In the genomic region with DNA sequence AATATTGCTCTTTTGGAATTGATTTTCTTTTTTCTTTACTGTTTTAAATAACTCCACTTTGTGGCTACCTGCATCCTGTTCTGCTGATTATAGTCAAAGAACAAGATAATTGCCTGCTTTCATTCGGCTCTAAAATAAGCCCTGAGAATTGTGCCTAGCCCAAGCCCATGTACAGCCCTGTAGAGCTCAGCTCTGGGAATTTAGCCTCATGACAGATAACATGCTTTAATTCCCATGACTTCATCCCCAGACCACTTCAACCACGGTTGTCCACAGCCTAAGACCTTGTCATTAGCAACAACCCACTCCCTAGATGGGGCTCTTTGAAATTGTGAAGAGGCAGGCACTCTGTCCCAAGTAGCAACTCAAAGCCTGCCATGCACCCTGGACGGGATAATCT, we compare ENCODE assay signal across 17 mouse cellular contexts. TPM values are rescaled to one million over a fixed set of nuclear protein-coding genes. Genes with fewer than 3 reads are reported as not detected.
DNase-seq lines count a peak whose midpoint lies in the region; ATAC-seq and TF ChIP-seq lines count a peak whose summit lies in the region.
"Had no signal": no experiment of that assay in that cellular context is flagged by ENCODE, and none has a peak within 500 bp of the region (broad histone marks: within the 10 kb centered on the region; RNA-seq: fewer than 3 reads in every experiment).

No protein-coding gene starts in this region.

- no peaks in the 10 kb centered on the region for H3K36me3 ChIP-seq in heart, embryonic 13.5 days
- no peaks in the 10 kb centered on the region for H3K36me3 ChIP-seq in forebrain, embryonic 11.5 days (ENCODE audit: control insufficient read depth, insufficient read depth, low read length)
- no peaks in the 10 kb centered on the region for H3K36me3 ChIP-seq in hindbrain, embryonic 11.5 days (ENCODE audit: control insufficient read depth, insufficient read depth, low read length)
- no peaks in the 10 kb centered on the region for H3K36me3 ChIP-seq in midbrain, embryonic 15.5 days (replicated peaks)
- H3K36me3 ChIP-seq in liver, postnatal 0 days (replicated peaks; ENCODE audit: insufficient read depth, low read length): no peaks in the 10 kb centered on the region
- no peaks in the 10 kb centered on the region for H3K36me3 ChIP-seq in stomach, postnatal 0 days (ENCODE audit: control insufficient read depth, insufficient read depth, low read length)
- H3K36me3 ChIP-seq: limb, embryonic 15.5 days; lung, embryonic 15.5 days had no signal

- TF ChIP-seq CTCF in liver, postnatal 0 days (IDR thresholded peaks at IDR 0.05; ENCODE audit: low read depth): no peak
- TF ChIP-seq CTCF in stomach, postnatal 0 days (IDR thresholded peaks at IDR 0.05; ENCODE audit: low read depth): no peak

- H3K9me3 ChIP-seq in heart, embryonic 13.5 days: no peaks in the 10 kb centered on the region
- no peaks in the 10 kb centered on the region for H3K9me3 ChIP-seq in forebrain, embryonic 11.5 days (ENCODE audit: control insufficient read depth, low read length)
- H3K9me3 ChIP-seq in hindbrain, embryonic 11.5 days (ENCODE audit: control insufficient read depth, low read length): no peaks in the 10 kb centered on the region
- no peaks in the 10 kb centered on the region for H3K9me3 ChIP-seq in midbrain, embryonic 15.5 days
- H3K9me3 ChIP-seq in liver, postnatal 0 days (ENCODE audit: low read length): no peaks in the 10 kb centered on the region
- no peaks in the 10 kb centered on the region for H3K9me3 ChIP-seq in stomach, postnatal 0 days (ENCODE audit: control insufficient read depth, low read length)
- H3K9me3 ChIP-seq: limb, embryonic 15.5 days; lung, embryonic 15.5 days had no signal

- DNase-seq in heart, adult 8-10 months (ENCODE audit: low spot score): no peak
- no peak for DNase-seq in forebrain, embryonic 11.5 days (ENCODE audit: low spot score)
- no peak for DNase-seq in hindbrain, embryonic 11.5 days (ENCODE audit: low spot score)
- no peak for DNase-seq in liver, postnatal 0 days
- DNase-seq in stomach, postnatal 0 days (ENCODE audit: low spot score): no peak
- DNase-seq in spleen, postnatal 10 days (ENCODE audit: low spot score in 2 of 2): no peak
- DNase-seq: kidney, adult 2 months; right cerebral cortex, postnatal 25 days had no signal

- WGBS in heart, embryonic 13.5 days: 20% methylated on average over 3 of the region's 3 CpGs
- 35% methylated on average over 3 of the region's 3 CpGs for WGBS in forebrain, embryonic 11.5 days
- WGBS in hindbrain, embryonic 11.5 days: 42% methylated on average over 3 of the region's 3 CpGs
- WGBS in midbrain, embryonic 15.5 days: 10% methylated on average over 3 of the region's 3 CpGs
- WGBS in liver, postnatal 0 days (ENCODE audit: insufficient replicate concordance): 44% methylated on average over 3 of the region's 3 CpGs
- WGBS in stomach, postnatal 0 days: 64% methylated on average over 3 of the region's 3 CpGs

- H3K4me3 ChIP-seq in heart, embryonic 13.5 days: no peak overlapping the region
- H3K4me3 ChIP-seq in forebrain, embryonic 11.5 days (ENCODE audit: low read depth, low read length): no peak overlapping the region
- H3K4me3 ChIP-seq in hindbrain, embryonic 11.5 days (ENCODE audit: low read depth, low read length): no peak overlapping the region
- no peak overlapping the region for H3K4me3 ChIP-seq in midbrain, embryonic 15.5 days
- no peak overlapping the region for H3K4me3 ChIP-seq in liver, postnatal 0 days (ENCODE audit: low read depth, low read length)
- no peak overlapping the region for H3K4me3 ChIP-seq in stomach, postnatal 0 days (ENCODE audit: low read depth, low read length)
- H3K4me3 ChIP-seq: limb, embryonic 15.5 days; lung, embryonic 15.5 days; megakaryocyte, embryonic 14.5 days had no signal

- peaks cover 33% of the 10 kb centered on the region for H3K4me1 ChIP-seq in heart, embryonic 13.5 days
- peaks cover 19% of the 10 kb centered on the region; the same call in 1 of the 2 replicates for H3K4me1 ChIP-seq in forebrain, embryonic 11.5 days (replicated peaks; ENCODE audit: control insufficient read depth, insufficient read depth, low read length)
- peaks cover 7% of the 10 kb centered on the region; the same call in 1 of the 2 replicates for H3K4me1 ChIP-seq in hindbrain, embryonic 11.5 days (replicated peaks; ENCODE audit: control insufficient read depth, insufficient read depth, low read length)
- peaks cover 30% of the 10 kb centered on the region for H3K4me1 ChIP-seq in midbrain, embryonic 15.5 days
- no peaks in the 10 kb centered on the region for H3K4me1 ChIP-seq in liver, postnatal 0 days (ENCODE audit: insufficient read depth)
- no peaks in the 10 kb centered on the region for H3K4me1 ChIP-seq in stomach, postnatal 0 days (replicated peaks; ENCODE audit: control insufficient read depth, insufficient read depth)
- H3K4me1 ChIP-seq: lung, embryonic 15.5 days; megakaryocyte, embryonic 14.5 days had no signal

- H3K27ac ChIP-seq in heart, embryonic 13.5 days (replicated peaks): peak overlapping the region; percentile 82
- 0 out of 2 replicates have a peak overlapping the region, but pooled peaks have one; percentile 76 for H3K27ac ChIP-seq in forebrain, embryonic 11.5 days (ENCODE audit: low read depth, low read length)
- H3K27ac ChIP-seq in hindbrain, embryonic 11.5 days (ENCODE audit: low read depth, low read length): peak overlapping the region; percentile 73
- H3K27ac ChIP-seq in midbrain, embryonic 15.5 days: peak overlapping the region; percentile 72
- H3K27ac ChIP-seq in liver, postnatal 0 days (ENCODE audit: low read depth): no peak overlapping the region
- H3K27ac ChIP-seq in stomach, postnatal 0 days (replicated peaks): no peak overlapping the region
- H3K27ac ChIP-seq: limb, embryonic 15.5 days; lung, embryonic 15.5 days had no signal

- no peak for TF ChIP-seq EP300 in liver, postnatal 0 days (IDR thresholded peaks at IDR 0.05; ENCODE audit: low read depth)
- no peak for TF ChIP-seq EP300 in stomach, postnatal 0 days (optimal IDR thresholded peaks at IDR 0.05)

- H3K4me2 ChIP-seq in heart, embryonic 13.5 days: 0 out of 2 replicates have a peak overlapping the region, but pooled peaks have one; percentile 13
- no peak overlapping the region for H3K4me2 ChIP-seq in forebrain, embryonic 11.5 days (ENCODE audit: low read depth, low read length, severe bottlenecking)
- H3K4me2 ChIP-seq in hindbrain, embryonic 11.5 days (replicated peaks; ENCODE audit: low read depth, low read length): no peak overlapping the region
- H3K4me2 ChIP-seq in midbrain, embryonic 15.5 days: no peak overlapping the region
- no peak overlapping the region for H3K4me2 ChIP-seq in liver, postnatal 0 days (ENCODE audit: low read depth, low read length)
- H3K4me2 ChIP-seq in stomach, postnatal 0 days (replicated peaks; ENCODE audit: low read depth): no peak overlapping the region
- H3K4me2 ChIP-seq: limb, embryonic 15.5 days; lung, embryonic 15.5 days had no signal

- ATAC-seq in heart, embryonic 13.5 days (ENCODE audit: extremely low read depth, insufficient number of reproducible peaks, low FRiP score, low TSS enrichment): no peak; the same call in 1 of the 2 replicates
- ATAC-seq in forebrain, embryonic 11.5 days (replicated peaks; ENCODE audit: low FRiP score): peak; percentile 52
- ATAC-seq in hindbrain, embryonic 11.5 days (ENCODE audit: low FRiP score): peak; percentile 62
- peak; percentile 35; the same call in 1 of the 2 replicates for ATAC-seq in midbrain, embryonic 15.5 days (replicated peaks)
- no peak for ATAC-seq in liver, postnatal 0 days
- no peak for ATAC-seq in stomach, postnatal 0 days (ENCODE audit: low FRiP score, low TSS enrichment)
- ATAC-seq: activated CD4-positive, CD25-positive, alpha-beta regulatory T cell, adult 4 months had no signal

- H3K9ac ChIP-seq in heart, embryonic 13.5 days: no peak overlapping the region
- H3K9ac ChIP-seq in forebrain, embryonic 11.5 days (ENCODE audit: low read length): no peak overlapping the region
- H3K9ac ChIP-seq in hindbrain, embryonic 11.5 days (ENCODE audit: low read depth, low read length): no peak overlapping the region
- no peak overlapping the region for H3K9ac ChIP-seq in midbrain, embryonic 15.5 days
- no peak overlapping the region for H3K9ac ChIP-seq in liver, postnatal 0 days (replicated peaks)
- no peak overlapping the region for H3K9ac ChIP-seq in stomach, postnatal 0 days (ENCODE audit: low read length)
- H3K9ac ChIP-seq: limb, embryonic 15.5 days; lung, embryonic 15.5 days had no signal

- H3K27me3 ChIP-seq in heart, embryonic 13.5 days (replicated peaks): peaks cover 11% of the 10 kb centered on the region; the same call in 1 of the 2 replicates
- H3K27me3 ChIP-seq in forebrain, embryonic 11.5 days (ENCODE audit: control insufficient read depth, insufficient read depth, low read length): no peaks in the 10 kb centered on the region; the same call in 1 of the 2 replicates
- H3K27me3 ChIP-seq in hindbrain, embryonic 11.5 days (ENCODE audit: control insufficient read depth, insufficient read depth, low read length): no peaks in the 10 kb centered on the region
- no peaks in the 10 kb centered on the region for H3K27me3 ChIP-seq in midbrain, embryonic 15.5 days (replicated peaks)
- no peaks in the 10 kb centered on the region for H3K27me3 ChIP-seq in liver, postnatal 0 days (ENCODE audit: insufficient read depth, low read length)
- H3K27me3 ChIP-seq in stomach, postnatal 0 days (ENCODE audit: control insufficient read depth, insufficient read depth, low read length): no peaks in the 10 kb centered on the region
- H3K27me3 ChIP-seq: limb, embryonic 15.5 days; lung, embryonic 15.5 days; megakaryocyte, embryonic 14.5 days had no signal

RNA-seq across cellular contexts. Expression of a gene that starts 59.0 kb away (rescaled TPM):
- 1.5 and 1.9 TPM in 2 replicates for polyA plus RNA-seq in heart, embryonic 13.5 days (2015; fragmentation: Nextera tagmentation; extraction: Ambion mirVana)
- total RNA-seq in heart, adult 8-10 months (2022): 100 to 1,000 TPM; 187 to 250 (median 230) TPM
- polyA plus RNA-seq in forebrain, embryonic 11.5 days (2014; fragmentation: Nextera tagmentation; extraction: Ambion mirVana): 0.36 and 0.55 TPM in 2 replicates
- 0.36 and 0.62 TPM in 2 replicates for polyA plus RNA-seq in hindbrain, embryonic 11.5 days (2014; fragmentation: Nextera tagmentation; extraction: Ambion mirVana)
- 0.28 and 0.37 TPM in 2 replicates for polyA plus RNA-seq in midbrain, embryonic 15.5 days (2015; fragmentation: Nextera tagmentation; extraction: Ambion mirVana)
- polyA plus RNA-seq in liver, postnatal 0 days (2015; fragmentation: Nextera tagmentation; extraction: Ambion mirVana): 1.6 and 1.7 TPM in 2 replicates
- polyA plus RNA-seq in stomach, postnatal 0 days (2015; fragmentation: Nextera tagmentation; extraction: Ambion mirVana): 0.05 TPM in 1 of 2 replicates, not detected in the other
- total RNA-seq: granulocyte monocyte progenitor cell, adult 5-6 weeks; MEL had no signal
- polyA plus RNA-seq: activated CD4-positive, CD25-positive, alpha-beta regulatory T cell, adult 4 months; lung, embryonic 15.5 days; stomach, embryonic 14.5 days had no signal

Comparison
In these comparisons a context has a peak if more than half of its experiments do, and no peak if none do; other contexts are left out.
1. ATAC-seq: peak in forebrain, embryonic 11.5 days (single experiment), hindbrain, embryonic 11.5 days (single experiment) and midbrain, embryonic 15.5 days (single experiment); none in heart, embryonic 13.5 days (single experiment), liver, postnatal 0 days (single experiment) and stomach, postnatal 0 days (single experiment).
2. H3K27ac ChIP-seq: peak in heart, embryonic 13.5 days (single experiment), forebrain, embryonic 11.5 days (single experiment), hindbrain, embryonic 11.5 days (single experiment) and midbrain, embryonic 15.5 days (single experiment); none in liver, postnatal 0 days (single experiment) and stomach, postnatal 0 days (single experiment).